Mouse (Mus musculus) megakaryocyte-erythroid progenitor cell, adult 5 weeks (primary cell): ENCODE data around the gene Ciita. TPM values are rescaled to one million over a fixed set of nuclear protein-coding genes. Genes with fewer than 3 reads are reported as not detected.

ENCODE experiments used
- polyA plus RNA-seq: library from polyadenylated mRNA; stranded (reverse); fragments of >175 nt; gene quantifications from 2 replicates; pipeline ENCODE4 v1.2.3, GENCODE M21; 2012

Ciita gene
- polyA plus RNA-seq, result 2.1 and 2.3 TPM in 2 replicates

DNA sequence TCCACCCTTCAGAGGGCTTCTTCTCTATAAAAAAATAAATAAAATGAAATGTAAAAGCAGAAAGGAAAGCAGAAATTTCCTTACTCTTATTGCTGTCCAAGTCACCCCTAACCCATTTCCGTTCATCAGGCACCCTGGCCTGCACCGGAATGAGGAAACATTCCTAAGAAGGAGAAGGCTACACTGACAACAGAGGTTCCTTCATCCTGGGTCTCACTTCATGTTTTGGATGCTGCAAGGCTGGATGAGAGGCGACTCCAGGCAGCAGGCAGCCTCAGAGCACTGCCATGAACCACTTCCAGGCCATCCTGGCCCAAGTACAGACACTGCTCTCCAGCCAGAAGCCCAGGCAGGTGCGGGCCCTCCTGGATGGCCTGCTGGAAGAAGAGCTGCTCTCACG is at the start of gene Ciita:
Gene Ciita, plus strand, starts transcription at position 203 of the 400 bp plus-strand sequence.

DNA sequence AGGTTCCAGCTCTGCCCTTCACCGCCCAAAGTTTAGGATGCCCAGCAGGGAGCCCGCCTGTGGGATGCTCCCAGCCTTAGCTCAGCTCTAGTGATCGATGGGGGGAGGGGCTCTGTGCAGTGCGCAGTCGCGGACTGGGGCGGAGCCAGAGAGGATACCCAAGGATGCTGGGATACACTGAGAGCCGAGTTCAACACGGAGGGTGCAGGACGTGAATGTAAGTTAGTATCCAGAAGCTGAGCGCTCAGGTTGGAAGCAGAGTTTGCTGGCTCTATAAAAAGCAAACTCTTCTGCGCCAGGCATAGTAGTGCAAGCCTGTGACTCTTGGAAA is 32.6 kb upstream of the Ciita start, which contains the start of gene Tvp23a:
Gene Tvp23a, minus strand, starts transcription at position 99 of the 331 bp plus-strand sequence.

GRCm38 (mm10) chr16:10542698-10543365 is 63.0 kb downstream of the Ciita start, which contains the start of gene Dexi:
Gene Dexi (minus strand): TSS chr16:10543054.

GRCm38 (mm10) chr16:10544995-10545622 is 65.2 kb downstream of the Ciita start, which contains the start of gene Clec16a:
Gene Clec16a (plus strand): TSS chr16:10545339.

Other genes with a start within 250 kb of the Ciita start
- gene Emp2, start 166.1 kb upstream of the Ciita start, polyA plus RNA-seq, result 0.03 TPM in 2 replicates
- 0.13 TPM in 1 of 2 replicates, not detected in the other for gene Tekt5, start 84.6 kb upstream of the Ciita start, polyA plus RNA-seq
- 40.2 and 45.9 TPM in 2 replicates for gene Nubp1, start 68.1 kb upstream of the Ciita start, polyA plus RNA-seq
- gene Tvp23a, start 32.7 kb upstream of the Ciita start, polyA plus RNA-seq, result not detected in 2 replicates
- 22.6 and 24.6 TPM in 2 replicates for gene Dexi, start 63.0 kb downstream of the Ciita start, polyA plus RNA-seq
- 13.8 and 16.3 TPM in 2 replicates for gene Clec16a, start 65.3 kb downstream of the Ciita start, polyA plus RNA-seq